Mouse (Mus musculus): ENCODE data around the gene Gm20683.
"Not testable (repeated sequence)": the region's sequence is repeated elsewhere in the genome, so short reads cannot be mapped to it uniquely, and the experiment has no call there.

Gm20683 gene

GRCm38 (mm10) chr17:25874148-25874720, 32.7 kb upstream of the Gm20683 start:
- DNase-seq (ENCODE audit: low read depth), result no peak

GRCm38 (mm10) chr17:25873405-25874147, 32.0 kb upstream of the Gm20683 start:
- no peak for DNase-seq (ENCODE audit: low read depth)

GRCm38 (mm10) chr17:25872676-25873075, 31.1 kb upstream of the Gm20683 start:
- no peak for DNase-seq (ENCODE audit: low read depth)

DNA sequence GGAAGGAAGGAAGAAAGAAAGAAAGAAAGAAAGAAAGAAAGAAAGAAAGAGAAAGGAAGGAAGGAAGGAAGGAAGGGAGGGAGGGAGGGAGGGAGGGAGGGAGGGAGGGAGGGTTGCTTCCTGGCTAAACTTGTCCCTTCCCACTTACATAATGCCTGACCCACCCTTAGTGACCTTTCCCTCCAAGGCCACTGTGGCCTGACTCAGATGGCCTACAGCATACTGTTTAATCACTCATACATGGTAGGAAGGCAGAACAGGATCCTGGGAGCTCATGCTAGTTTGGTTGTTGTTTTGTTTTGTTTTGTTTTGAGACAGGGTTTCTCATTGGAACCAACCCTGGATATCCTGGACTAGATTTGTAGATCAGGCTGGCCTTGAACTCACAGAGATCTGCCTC, 30.0 kb upstream of the Gm20683 start:
- DNase-seq (ENCODE audit: low read depth), result not testable (repeated sequence)

DNA sequence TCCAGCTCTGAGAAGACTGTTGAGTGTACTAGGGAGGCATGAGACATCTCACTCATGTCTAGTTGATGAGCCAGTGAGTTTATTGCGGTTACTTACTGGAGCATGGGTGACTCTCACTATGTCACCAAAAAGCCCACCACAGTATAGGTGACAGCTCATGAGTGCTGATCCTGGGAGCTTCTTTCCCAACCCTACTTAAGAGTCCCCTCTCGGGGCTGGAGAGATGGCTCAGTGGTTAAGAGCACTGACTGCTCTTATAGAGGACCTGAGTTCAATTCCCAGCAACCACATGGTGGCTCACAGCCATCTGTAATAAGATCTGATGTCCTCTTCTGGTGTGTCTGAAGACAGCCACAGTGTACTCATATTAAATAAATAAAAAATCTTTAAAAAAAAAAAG, 28.4 kb upstream of the Gm20683 start:
- DNase-seq (ENCODE audit: low read depth), result no peak

- DNase-seq (ENCODE audit: low read depth), result no peak
Measured at GRCm38 (mm10) chr17:25869498-25869897, 27.9 kb upstream of the Gm20683 start.

DNA sequence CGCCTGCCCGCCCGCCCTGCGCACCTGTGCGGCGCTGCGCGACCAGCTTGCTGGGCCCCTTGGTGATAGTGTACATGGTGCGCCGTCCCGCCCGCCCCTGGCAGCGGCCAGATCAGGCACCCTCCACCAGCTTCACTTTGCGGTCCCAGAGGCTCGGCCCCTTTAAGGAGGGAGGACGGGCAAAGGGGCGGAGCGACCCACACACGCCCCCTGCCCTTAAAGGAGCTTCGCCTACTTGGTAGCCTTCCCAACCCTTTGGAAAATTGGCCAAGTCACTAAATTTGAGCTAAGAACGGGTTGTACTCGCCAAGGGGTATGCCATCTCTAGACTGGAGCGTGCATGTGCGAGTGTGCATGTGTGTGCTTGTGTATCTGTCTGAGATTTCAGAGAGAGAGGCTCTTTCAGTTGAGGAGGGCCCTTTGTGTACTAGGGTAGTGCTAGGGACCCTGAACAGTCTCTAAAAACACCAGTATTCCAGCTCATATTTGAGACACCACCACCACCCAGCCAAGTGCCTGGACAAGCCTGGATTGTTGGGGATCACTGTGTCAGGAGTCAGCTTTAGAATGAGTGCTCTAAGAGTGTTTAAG, 27.1 kb upstream of the Gm20683 start, which contains the start of gene Mcrip2:
Gene Mcrip2 (minus strand): TSS at position 164 of the 591 bp plus-strand sequence.
- peak; percentile 73 for DNase-seq (ENCODE audit: low read depth)

DNA sequence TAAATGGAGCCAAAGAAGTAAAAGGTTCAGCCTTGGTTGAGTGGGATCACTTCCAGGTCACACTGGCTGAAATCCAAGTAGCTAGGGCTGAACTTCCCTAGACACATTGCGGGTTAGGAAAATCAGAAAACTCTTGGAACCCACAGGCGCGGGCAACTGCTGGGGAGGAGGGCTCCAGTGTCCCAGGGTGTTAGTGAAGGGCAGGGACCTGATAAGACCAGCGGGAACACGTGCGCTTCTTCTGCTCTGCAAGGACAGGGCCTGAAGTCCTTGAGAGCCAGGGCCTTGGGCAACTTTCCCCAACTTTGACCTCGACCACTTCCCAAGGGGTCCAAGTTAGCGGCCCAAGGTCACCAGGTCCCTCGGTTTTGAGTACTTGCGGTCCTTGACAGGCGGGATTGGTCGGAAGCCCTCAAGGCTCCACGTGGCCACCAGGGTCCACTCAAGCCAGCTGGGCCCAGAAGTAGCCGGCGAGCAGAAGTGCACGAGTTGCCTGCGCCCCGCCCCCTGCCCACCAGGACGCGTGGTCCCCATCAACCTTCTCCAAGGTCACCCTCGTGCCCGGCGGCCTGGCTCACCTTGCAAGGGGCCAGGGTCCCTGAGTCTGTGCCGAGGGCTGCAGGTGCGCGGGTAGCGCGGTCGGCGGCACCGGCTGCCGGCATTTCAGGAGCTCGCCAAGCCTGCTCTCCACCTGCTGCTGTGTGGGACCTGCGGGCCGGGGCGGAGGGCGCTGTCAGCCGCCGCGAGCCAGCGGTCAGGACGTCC, 26.5 kb upstream of the Gm20683 start:
- DNase-seq (ENCODE audit: low read depth), result peak; percentile 36

- peak; percentile 62 for DNase-seq (ENCODE audit: low read depth)
Measured at GRCm38 (mm10) chr17:25867509-25867835, 25.9 kb upstream of the Gm20683 start.

GRCm38 (mm10) chr17:25866172-25866571, 24.6 kb upstream of the Gm20683 start:
- no peak for DNase-seq (ENCODE audit: low read depth)

DNA sequence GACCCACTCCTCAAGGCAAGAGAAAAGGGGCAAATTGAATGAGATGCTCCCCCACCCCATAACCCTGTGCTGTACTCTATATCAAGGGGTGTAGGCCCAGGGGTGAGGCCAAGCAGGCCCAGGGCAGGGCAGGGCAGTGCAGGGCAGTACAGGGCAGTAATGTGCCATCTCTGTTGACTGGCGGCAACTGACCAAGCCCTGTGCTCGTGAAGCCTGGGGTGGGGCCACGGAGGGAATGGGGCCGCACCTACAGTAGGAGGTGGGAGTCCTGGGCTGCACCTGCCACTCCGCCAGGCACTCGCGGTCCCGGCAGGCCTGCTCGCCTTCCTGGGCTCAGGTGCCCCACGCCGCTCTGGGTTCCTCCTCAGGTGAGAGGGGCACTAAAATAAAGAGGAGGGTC, 23.7 kb upstream of the Gm20683 start:
- no peak for DNase-seq (ENCODE audit: low read depth)

- no peak for DNase-seq (ENCODE audit: low read depth)
Measured at GRCm38 (mm10) chr17:25864311-25864710, 22.7 kb upstream of the Gm20683 start.

GRCm38 (mm10) chr17:25863681-25864080, 22.1 kb upstream of the Gm20683 start:
- DNase-seq (ENCODE audit: low read depth), result no peak

DNA sequence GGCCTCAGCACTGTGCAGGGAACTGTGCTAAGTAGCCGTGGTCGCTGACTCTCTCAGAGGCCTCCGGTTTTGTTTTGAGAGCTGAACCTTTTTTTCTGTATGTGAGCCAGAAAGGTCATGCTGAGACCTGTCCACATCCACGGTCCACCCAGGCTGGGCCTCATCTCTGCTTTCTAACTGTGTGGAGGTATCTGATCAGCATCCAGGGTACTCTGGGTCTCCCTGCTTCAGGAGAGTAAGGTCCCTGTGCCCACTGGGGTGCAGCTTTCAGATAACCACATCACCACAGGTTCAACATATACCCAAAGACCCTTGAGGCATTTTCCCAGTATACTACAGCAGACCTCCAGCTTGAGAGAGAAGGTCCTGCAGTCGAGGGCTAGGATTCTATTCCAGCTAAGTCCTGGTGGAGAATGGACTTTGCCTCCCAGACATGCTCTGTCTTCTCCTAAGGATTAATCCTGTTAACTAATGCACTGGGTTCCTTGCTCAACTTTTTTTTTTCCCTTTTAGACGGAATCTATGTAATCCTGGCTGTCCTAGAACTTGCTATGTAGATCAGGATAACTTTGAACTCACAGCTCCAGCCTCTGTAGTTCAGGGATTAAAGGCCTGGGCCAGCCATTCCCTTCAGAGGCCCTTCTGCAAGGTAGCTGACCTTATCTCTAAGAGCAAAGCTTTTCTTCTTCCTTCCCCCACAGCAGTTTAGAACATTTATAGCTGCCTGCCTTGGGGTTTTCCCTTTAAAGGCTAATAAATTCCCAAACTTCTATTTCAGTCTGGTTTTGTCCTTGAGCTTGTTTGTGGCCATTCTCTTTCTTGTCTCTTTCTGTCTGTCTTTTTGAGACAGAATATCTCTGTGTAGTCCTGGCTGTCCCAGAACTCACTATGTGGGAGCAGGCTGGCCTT, 20.4 kb upstream of the Gm20683 start:
- no peak for DNase-seq (ENCODE audit: low read depth)

- DNase-seq (ENCODE audit: low read depth), result peak; percentile 94
Measured at GRCm38 (mm10) chr17:25860832-25861703, 19.5 kb upstream of the Gm20683 start, which contains the start of gene Wdr90. TSS of gene Wdr90 (minus strand) at chr17:25861501.

DNA sequence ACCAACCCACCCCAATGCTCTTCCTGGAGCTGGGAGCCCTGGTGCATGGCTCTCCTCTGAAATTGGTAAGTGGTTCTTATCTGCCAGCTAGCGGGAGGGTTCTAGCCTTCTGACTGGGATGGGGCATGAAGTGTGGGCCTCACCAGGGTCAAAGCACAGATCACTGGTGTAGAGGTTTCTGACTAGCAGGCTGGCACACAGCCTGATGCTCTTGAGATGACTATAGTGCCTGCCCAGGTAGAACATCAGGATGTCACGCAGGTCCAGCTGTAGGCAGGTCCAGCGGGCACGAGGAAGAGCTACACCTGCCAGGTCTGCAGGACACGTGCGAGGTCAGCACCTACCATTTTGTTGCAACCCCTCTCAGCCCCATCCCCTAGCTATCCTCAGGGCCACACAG, 18.7 kb upstream of the Gm20683 start:
- no peak for DNase-seq (ENCODE audit: low read depth)

DNA sequence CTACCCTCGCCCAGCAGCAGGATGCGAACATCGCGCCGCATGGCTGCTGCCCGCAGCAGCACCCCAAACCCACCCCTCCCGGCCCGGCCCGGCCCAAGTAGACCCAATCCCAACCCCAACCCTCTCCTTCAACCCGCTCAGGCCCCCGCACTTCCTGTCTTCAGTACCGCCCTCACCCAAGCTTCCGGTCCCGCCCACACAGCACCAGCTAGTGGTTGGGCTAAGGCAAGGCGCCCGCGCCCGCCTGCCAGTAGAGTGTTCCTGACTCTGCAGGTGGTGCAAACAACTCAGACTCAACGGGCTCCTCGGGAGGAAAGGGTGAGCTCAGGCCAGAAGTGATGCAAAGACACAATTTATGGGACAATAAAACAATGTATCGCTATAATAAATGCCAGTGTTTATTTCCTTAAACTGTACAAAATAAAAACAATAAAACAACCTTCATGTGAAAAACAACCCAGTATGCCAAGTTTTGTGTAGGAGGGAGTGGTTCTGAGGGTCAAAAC, 2.9 kb upstream of the Gm20683 start, which contains the start of gene Rhot2:
Gene Rhot2 (minus strand): TSS at position 456 of the 506 bp plus-strand sequence.
- DNase-seq (ENCODE audit: low read depth), result peak; percentile 95

DNA sequence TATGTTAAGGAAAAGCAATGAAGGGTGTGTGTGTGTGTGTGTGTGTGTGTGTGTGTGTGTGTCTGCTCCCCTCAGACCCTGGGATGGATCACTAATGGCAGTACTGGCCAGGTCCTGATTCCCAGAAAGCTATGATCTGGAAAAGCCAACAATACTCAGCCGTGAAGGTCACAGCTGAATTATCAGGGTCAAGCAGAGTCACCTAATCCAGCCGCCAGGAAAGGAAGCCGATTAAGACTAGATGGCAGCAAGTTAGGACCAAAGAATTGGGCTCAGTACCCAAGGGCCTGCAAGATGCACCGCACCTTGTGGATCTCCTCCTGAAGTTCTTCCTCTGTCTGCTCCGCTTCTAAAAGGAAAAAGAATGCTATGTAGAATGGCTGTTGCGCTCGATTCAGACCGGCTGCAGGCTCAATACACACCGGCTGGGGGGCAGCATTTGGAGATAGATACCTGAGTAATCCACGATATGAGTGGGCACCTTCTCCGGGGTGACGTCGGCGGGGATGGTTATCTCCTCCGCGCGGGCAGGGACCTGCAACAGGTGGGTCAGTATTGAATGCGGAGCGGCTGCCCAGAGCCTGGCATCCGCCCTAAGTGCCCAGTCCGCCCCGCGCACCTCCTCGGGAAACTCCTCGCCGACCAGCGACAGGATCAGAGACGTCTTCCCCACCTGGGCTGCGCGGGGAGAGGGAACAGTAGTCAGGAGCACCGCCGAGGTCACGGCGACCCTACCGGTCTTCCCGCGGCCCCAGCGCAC, 2.3 kb upstream of the Gm20683 start:
- no peak for DNase-seq (ENCODE audit: low read depth)

DNA sequence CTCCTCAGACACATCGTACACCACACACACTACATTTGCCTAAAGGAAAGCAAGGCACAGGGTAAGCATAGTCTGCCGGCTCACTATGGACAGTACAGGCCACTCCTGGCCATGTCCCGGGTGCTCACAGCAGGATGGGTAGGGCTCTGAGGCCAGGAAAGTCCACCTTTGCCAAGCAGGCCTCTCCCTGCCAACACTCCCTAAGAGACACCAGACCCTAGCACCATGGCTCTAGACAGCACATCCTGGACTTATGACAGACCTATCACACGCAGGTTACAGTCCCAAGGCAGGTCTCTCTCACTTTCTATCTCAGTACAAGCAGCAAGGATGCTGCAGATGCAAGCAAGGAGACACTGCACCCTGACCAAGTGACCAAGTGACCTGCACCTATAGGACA, 1.6 kb upstream of the Gm20683 start:
- no peak for DNase-seq (ENCODE audit: low read depth)

GRCm38 (mm10) chr17:25842509-25842908, 946 bp upstream of the Gm20683 start:
- DNase-seq (ENCODE audit: low read depth), result peak; percentile 15
